Mouse (Mus musculus) G1E (cell line): ENCODE data around the gene Nkd2. TPM values are rescaled to one million over a fixed set of nuclear protein-coding genes. Genes with fewer than 3 reads are reported as not detected.

Experiments used
- ATAC-seq: 2 replicates; pipeline ENCODE4 v1.8.0; 2016; ENCODE audit warnings: mild to moderate bottlenecking; ENCODE audit not compliant: insufficient number of reproducible peaks, poor library complexity, low FRiP score, severe bottlenecking; ENCODE audit errors: extremely low read depth
- DNase-seq: peaks from one replicate; pipeline ENCODE4 v3.0.0; 2012; ENCODE audit warnings: low spot score
- H3K27me3 ChIP-seq: 2 replicates; pipeline ENCODE4 v1.6.1; 2012; ENCODE audit warnings: mild to moderate bottlenecking, low read length, inconsistent platforms; ENCODE audit not compliant: insufficient read depth
- H3K36me3 ChIP-seq: replicated peaks from 2 replicates; pipeline ENCODE3; 2012; ENCODE audit warnings: mild to moderate bottlenecking, inconsistent platforms
- H3K4me1 ChIP-seq: 2 replicates; pipeline ENCODE4 v1.6.1; 2012; ENCODE audit warnings: low read depth, low read length, inconsistent platforms, mixed read lengths; ENCODE audit not compliant: insufficient read depth
- H3K4me3 ChIP-seq: 2 replicates; pipeline ENCODE4 v1.5.1; 2012; ENCODE audit warnings: low read depth, mild to moderate bottlenecking, inconsistent platforms, low read length, moderate library complexity, mixed read lengths
- H3K9me3 ChIP-seq: replicated peaks from 2 replicates; pipeline ENCODE4 v1.6.1; 2012; ENCODE audit warnings: inconsistent platforms
- CTCF ChIP-seq: IDR thresholded peaks from 2 replicates; pipeline ENCODE4 v1.5.1; 2012; ENCODE audit warnings: low read depth, low read length, inconsistent platforms, mixed read lengths
- GATA1 ChIP-seq: IDR thresholded peaks from 2 replicates; pipeline ENCODE4 v1.6.1; 2012; ENCODE audit warnings: borderline replicate concordance, low read length, inconsistent platforms, mixed read lengths
- GATA2 ChIP-seq: IDR thresholded peaks from 2 replicates; pipeline ENCODE4 v1.6.1; 2012; ENCODE audit warnings: low read depth, low read length, inconsistent platforms, borderline replicate concordance
- POLR2AphosphoS5 ChIP-seq: IDR thresholded peaks from 2 replicates; pipeline ENCODE4 v1.6.1; 2012; ENCODE audit warnings: low read depth, low read length, inconsistent platforms; ENCODE audit not compliant: insufficient replicate concordance
- TAL1 ChIP-seq: conservative IDR thresholded peaks from 2 replicates; pipeline ENCODE4 v1.6.1; 2012; ENCODE audit warnings: low read depth, low read length, inconsistent platforms, mixed read lengths
- polyA plus RNA-seq: library from polyadenylated mRNA; stranded (reverse); fragments of >175 nt; gene quantifications from 2 replicates; pipeline ENCODE4 v1.2.3, GENCODE M21; 2012
- total RNA-seq, 2 experiments: library from RNA; stranded (forward) in 1 of 2; stranded (reverse) in 1 of 2; fragments of 200-1000 nt in 1 of 2; fragments of >200 nt in 1 of 2; fragmentation: Nextera tagmentation in 1 of 2; gene quantifications; 2 replicates each; pipeline ENCODE4 v1.2.3; 2014 to 2017

Gene Nkd2
- total and polyA plus RNA-seq, 3 experiments = 0.27 TPM; not detected in 2

GRCm38 (mm10) chr13:73803450-73804178 lies 43.8 kb downstream of the Nkd2 start:
- H3K4me1 ChIP-seq = no peaks in the 10 kb centered on the region
- H3K4me3 ChIP-seq = no peak overlapping the region
- ATAC-seq (no peak), DNase-seq (no peak)
- H3K27me3 ChIP-seq = no peaks in the 10 kb centered on the region; the same call in 1 of the 2 replicates
- H3K9me3 ChIP-seq = no peaks in the 10 kb centered on the region
- TF ChIP-seq GATA2 (no peak), CTCF (no peak), POLR2AphosphoS5 (no peak), GATA1 (no peak)
- no peaks in the 10 kb centered on the region for H3K36me3 ChIP-seq

GRCm38 (mm10) chr13:73799110-73799509 lies 48.3 kb downstream of the Nkd2 start:
- TF ChIP-seq CTCF (no peak), POLR2AphosphoS5 (no peak), GATA1 (no peak), TAL1 (no peak)
- no peak overlapping the region for H3K4me3 ChIP-seq
- DNase-seq (no peak), ATAC-seq (no peak)
- no peaks in the 10 kb centered on the region; the same call in 1 of the 2 replicates for H3K27me3 ChIP-seq
- no peaks in the 10 kb centered on the region for H3K9me3 ChIP-seq
- no peaks in the 10 kb centered on the region for H3K4me1 ChIP-seq
- H3K36me3 ChIP-seq = no peaks in the 10 kb centered on the region

- Histone ChIP-seq H3K27me3 (no peaks in the 10 kb centered on the region), H3K4me1 (no peaks in the 10 kb centered on the region), H3K9me3 (no peaks in the 10 kb centered on the region), H3K36me3 (no peaks in the 10 kb centered on the region), H3K4me3 (no peak overlapping the region)
- no peak for DNase-seq
- TF ChIP-seq POLR2AphosphoS5 = no peak
- TF ChIP-seq TAL1 = no peak
- TF ChIP-seq GATA1 = no peak
- TF ChIP-seq GATA2 = no peak
- ATAC-seq = no peak
Observed at GRCm38 (mm10) chr13:73793171-73793570, 54.3 kb downstream of the Nkd2 start.

- Histone ChIP-seq H3K4me1 (no peaks in the 10 kb centered on the region), H3K27me3 (no peaks in the 10 kb centered on the region), H3K36me3 (no peaks in the 10 kb centered on the region), H3K9me3 (no peaks in the 10 kb centered on the region), H3K4me3 (no peak overlapping the region)
- TF ChIP-seq GATA1 (no peak), GATA2 (no peak), TAL1 (no peak), POLR2AphosphoS5 (no peak), CTCF (no peak)
- DNase-seq = no peak
- ATAC-seq = no peak
Observed at GRCm38 (mm10) chr13:73792176-73792575, 55.3 kb downstream of the Nkd2 start.

- ATAC-seq (no peak), DNase-seq (no peak)
- H3K4me3 ChIP-seq = no peak overlapping the region
- no peaks in the 10 kb centered on the region for H3K4me1 ChIP-seq
- TF ChIP-seq GATA2 = no peak
- no peak for TF ChIP-seq CTCF
- no peak for TF ChIP-seq POLR2AphosphoS5
- TF ChIP-seq TAL1 = no peak
- TF ChIP-seq GATA1 = no peak
- no peaks in the 10 kb centered on the region for H3K36me3 ChIP-seq
- H3K27me3 ChIP-seq = no peaks in the 10 kb centered on the region
- H3K9me3 ChIP-seq = no peaks in the 10 kb centered on the region
Observed at GRCm38 (mm10) chr13:73782486-73782885, 64.9 kb downstream of the Nkd2 start.

GRCm38 (mm10) chr13:73777578-73777977 lies 69.9 kb downstream of the Nkd2 start:
- Histone ChIP-seq H3K27me3 (no peaks in the 10 kb centered on the region), H3K36me3 (no peaks in the 10 kb centered on the region)
- no peak for ATAC-seq

More at GRCm38 (mm10) chr13:73777578-73777977, 69.9 kb downstream of the Nkd2 start:
- Histone ChIP-seq H3K4me1 (no peaks in the 10 kb centered on the region), H3K4me3 (no peak overlapping the region), H3K9me3 (no peaks in the 10 kb centered on the region)
- no peak for TF ChIP-seq TAL1
- TF ChIP-seq POLR2AphosphoS5 = no peak
- TF ChIP-seq CTCF = no peak
- no peak for TF ChIP-seq GATA1
- no peak for TF ChIP-seq GATA2
- no peak for DNase-seq
